Mouse (Mus musculus): ENCODE results near the gene Rtp2.
A peak's percentile ranks its signal among the peaks of the same experiment; 100 is the strongest.

Rtp2 gene

DNA sequence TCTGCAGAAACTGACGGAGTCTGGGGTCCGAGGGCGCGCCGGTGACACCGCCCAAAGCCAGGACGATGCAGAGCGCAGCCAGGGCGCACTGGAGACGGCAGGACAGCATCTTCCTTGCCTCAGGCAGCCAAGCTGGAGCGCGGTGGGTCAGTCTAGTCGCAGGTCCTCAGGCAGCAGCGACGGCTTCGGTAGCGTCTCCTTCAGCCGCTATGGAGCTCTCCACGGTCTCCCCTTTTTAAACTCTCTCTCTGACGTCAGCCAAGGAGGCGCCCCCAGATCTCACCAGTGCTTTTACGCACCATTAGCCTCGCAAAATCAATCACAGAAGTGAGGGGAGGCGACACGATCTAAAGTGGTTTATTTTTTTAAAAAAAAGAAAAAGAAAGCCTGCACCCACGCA, 41.6 kb downstream of the Rtp2 start, which contains the start of gene Sst:
Gene Sst, minus strand, starts transcription at position 323 of the 400 bp plus-strand sequence.
- DNase-seq (ENCODE audit: extremely low spot score) = no peak

DNA sequence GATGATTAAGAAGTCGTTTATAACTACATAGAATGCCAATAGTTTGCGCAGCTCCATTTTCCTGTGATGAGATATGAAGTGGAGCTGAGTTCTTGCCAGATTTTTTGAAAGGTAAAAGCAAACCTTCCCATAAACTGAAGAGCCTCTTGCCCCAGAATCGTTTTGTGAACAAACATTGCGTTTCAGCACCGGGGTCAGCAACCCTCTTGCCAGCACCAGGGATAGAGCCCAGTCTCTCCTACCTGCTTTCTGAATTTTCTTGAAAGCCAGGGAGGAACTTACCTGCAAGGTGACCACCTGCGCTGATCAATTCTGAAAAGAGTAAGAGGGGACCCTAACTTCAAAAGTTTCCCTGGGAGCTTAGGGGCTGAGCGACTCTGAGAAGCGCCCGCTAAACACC, 42.0 kb downstream of the Rtp2 start:
- DNase-seq (ENCODE audit: extremely low spot score) = peak; percentile 36

DNA sequence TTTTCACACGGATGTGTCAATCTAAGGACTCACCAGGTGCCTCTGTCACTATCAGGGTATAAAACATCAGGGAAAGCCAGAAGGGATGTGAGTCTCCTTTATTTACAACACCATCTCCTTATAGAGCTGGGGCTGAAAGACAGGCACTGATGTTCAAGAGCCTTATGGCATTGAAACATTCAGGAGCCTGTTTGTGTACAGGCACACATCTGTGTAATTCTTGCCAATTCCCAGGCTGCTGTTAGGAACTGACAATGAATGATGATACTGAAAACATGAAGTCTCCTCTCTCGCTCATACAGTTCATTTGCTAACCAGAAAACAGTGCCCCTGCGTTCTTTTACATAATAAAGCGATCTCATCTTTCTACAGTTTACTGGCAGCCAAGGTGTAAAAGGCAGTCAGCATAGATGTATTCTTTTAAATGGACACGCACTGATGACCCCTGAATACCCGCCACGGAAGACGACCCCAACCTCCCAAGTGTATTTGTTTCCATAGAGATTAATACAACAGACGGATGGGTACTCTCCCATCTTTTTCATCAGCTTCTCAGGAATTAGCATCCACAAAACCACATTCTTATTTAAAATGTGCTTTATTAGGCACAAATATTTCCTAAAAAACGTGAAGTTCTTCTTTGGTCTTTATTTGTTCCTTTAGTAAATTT, 44.1 kb downstream of the Rtp2 start:
- no peak for DNase-seq (ENCODE audit: extremely low spot score)

DNA sequence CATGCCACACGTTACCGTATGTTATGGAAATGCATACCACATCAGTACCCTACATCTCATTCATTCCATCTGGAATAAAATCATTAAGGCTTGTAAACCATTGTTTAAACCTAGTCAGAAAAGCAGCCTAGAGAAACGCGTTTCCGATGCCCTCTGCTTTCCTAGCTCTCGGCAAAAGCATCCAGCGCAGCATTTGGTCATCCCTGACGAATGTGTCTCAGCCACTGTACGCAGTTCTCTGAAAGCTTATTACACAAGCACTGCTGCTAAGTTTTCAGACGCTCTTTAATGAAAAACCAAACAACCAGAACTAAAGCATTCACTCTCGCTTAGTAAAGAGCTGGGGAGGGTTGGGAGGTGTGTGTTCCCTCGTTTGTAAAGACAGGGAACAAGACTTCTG, 47.1 kb downstream of the Rtp2 start:
- DNase-seq (ENCODE audit: extremely low spot score) = no peak
